Mouse (Mus musculus): Measurements from ENCODE around the gene Oas2. TPM values are rescaled to one million over a fixed set of nuclear protein-coding genes. Genes with fewer than 3 reads are reported as not detected.

Oas2 gene
- polyA plus RNA-seq, 1 experiment from 2014 or later, result 0.62 TPM

DNA sequence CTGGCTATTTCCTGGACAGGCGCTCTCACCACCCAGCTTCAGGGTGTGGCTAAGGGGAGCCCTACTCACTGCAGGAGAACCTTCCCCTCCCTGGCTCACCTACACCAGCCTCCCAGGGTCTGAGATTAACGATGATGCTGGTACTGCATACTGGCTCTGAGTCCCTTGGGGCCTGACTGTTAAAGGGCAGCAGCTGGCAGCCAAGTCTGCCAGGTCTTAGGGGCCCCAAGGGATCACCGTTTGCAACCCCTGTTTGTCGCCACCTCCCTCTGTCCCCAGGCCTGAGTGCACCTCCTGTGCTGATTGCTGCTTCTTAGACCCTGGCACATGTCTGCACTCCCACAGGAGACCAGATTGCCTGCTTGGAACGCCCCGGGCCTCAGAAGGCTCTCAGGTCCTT is 45.2 kb downstream of the Oas2 start:
- ATAC-seq (ENCODE audit: insufficient read depth, low FRiP score), result no peak
- no peak overlapping the region for H3K4me2 ChIP-seq (ENCODE audit: low read depth, low read length)
- H3K9ac ChIP-seq (ENCODE audit: low read length), result no peak overlapping the region
- no peaks in the 10 kb centered on the region for H3K36me3 ChIP-seq (ENCODE audit: control insufficient read depth, insufficient read depth, low read length)
- 57% methylated on average over 6 of the region's 6 CpGs for WGBS
- no peak overlapping the region for H3K27ac ChIP-seq (ENCODE audit: low read length)
- no peaks in the 10 kb centered on the region for H3K9me3 ChIP-seq (replicated peaks; ENCODE audit: control insufficient read depth, low read length)
- no peak overlapping the region for H3K4me3 ChIP-seq (replicated peaks; ENCODE audit: low read length)
- H3K4me1 ChIP-seq (ENCODE audit: control insufficient read depth, insufficient read depth, low read length), result 0 out of 2 replicates have a peak, but pooled peaks cover 5% of the 10 kb centered on the region
- 0 out of 2 replicates have a peak, but pooled peaks cover 6% of the 10 kb centered on the region for H3K27me3 ChIP-seq (ENCODE audit: control insufficient read depth, insufficient read depth, low read length)

DNA sequence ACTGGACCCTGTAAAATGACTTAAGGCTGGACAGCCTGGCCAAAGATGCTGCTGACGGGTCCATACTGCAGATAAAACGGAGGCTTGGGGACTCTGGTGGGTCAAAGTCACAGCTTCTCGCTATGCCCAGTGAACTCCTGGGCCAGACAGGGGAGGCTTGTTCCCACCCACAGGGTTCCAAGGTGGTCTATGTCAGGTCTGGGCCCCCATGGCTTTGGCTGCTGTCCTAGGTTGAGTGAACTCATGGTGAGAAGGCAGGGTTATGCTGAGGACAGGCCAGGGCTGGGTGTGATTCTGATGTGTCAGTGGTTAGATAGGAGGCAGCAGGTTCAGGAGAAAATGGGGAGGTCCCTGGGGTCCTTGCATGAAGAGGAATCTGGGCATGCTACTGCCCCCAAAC is 46.0 kb downstream of the Oas2 start:
- Histone ChIP-seq H3K9ac (ENCODE audit: low read length) (no peak overlapping the region), H3K27me3 (ENCODE audit: control insufficient read depth, insufficient read depth, low read length) (0 out of 2 replicates have a peak, but pooled peaks cover 6% of the 10 kb centered on the region), H3K4me1 (ENCODE audit: control insufficient read depth, insufficient read depth, low read length) (0 out of 2 replicates have a peak, but pooled peaks cover 5% of the 10 kb centered on the region), H3K36me3 (ENCODE audit: control insufficient read depth, insufficient read depth, low read length) (no peaks in the 10 kb centered on the region), H3K9me3 (replicated peaks; ENCODE audit: control insufficient read depth, low read length) (no peaks in the 10 kb centered on the region), H3K4me2 (ENCODE audit: low read depth, low read length) (no peak overlapping the region), H3K4me3 (replicated peaks; ENCODE audit: low read length) (no peak overlapping the region), H3K27ac (ENCODE audit: low read length) (no peak overlapping the region)
- WGBS, result 80% methylated on average over 3 of the region's 3 CpGs
- no peak for ATAC-seq (ENCODE audit: insufficient read depth, low FRiP score)

DNA sequence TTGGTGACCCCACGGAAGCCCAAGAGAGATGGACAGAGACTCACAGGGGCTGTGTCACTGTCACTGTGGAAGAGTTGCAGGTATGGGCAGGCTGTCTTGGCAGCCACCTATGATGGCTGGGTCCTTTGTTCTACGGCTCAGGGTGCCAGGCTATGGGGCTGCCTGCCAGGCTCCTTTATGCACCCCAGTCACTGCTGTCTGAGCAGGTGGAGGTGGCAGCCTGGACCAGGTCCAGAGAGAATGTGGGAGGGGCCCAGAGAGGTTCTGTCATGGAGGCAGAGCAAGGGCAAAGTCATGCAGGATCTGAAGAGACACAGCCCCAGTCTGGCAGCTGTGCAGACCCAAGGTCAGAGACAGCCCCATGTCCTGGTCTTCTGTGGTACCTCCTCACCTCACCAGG is 46.7 kb downstream of the Oas2 start:
- Histone ChIP-seq H3K27me3 (ENCODE audit: control insufficient read depth, insufficient read depth, low read length) (0 out of 2 replicates have a peak, but pooled peaks cover 6% of the 10 kb centered on the region), H3K9ac (ENCODE audit: low read length) (no peak overlapping the region), H3K9me3 (replicated peaks; ENCODE audit: control insufficient read depth, low read length) (no peaks in the 10 kb centered on the region), H3K4me1 (ENCODE audit: control insufficient read depth, insufficient read depth, low read length) (0 out of 2 replicates have a peak, but pooled peaks cover 5% of the 10 kb centered on the region), H3K36me3 (ENCODE audit: control insufficient read depth, insufficient read depth, low read length) (no peaks in the 10 kb centered on the region), H3K4me3 (replicated peaks; ENCODE audit: low read length) (no peak overlapping the region), H3K27ac (ENCODE audit: low read length) (no peak overlapping the region), H3K4me2 (ENCODE audit: low read depth, low read length) (no peak overlapping the region)
- no peak for ATAC-seq (ENCODE audit: insufficient read depth, low FRiP score)
- WGBS, result 82% methylated on average over 2 of the region's 2 CpGs

DNA sequence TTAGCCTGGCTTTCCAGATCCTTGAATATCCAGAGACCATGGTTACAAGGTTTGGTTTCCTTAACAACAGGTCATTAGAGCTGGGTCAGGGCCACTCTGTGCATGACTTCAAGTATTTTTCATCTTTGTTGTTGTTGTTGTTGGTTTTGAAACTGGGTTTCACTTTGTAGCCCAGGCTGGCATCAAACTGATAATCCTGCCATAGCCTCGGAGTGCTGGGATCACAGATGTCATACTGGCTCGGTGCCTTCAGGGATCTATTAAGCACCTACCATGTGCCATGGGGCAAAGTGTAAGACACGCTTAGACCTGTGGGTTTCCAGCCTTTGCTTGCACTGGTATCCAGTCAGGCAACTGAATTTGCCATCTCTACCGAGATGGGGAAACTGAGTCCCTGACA is 47.2 kb downstream of the Oas2 start:
- 79% methylated on average over 4 of the region's 4 CpGs for WGBS
- Histone ChIP-seq H3K27ac (ENCODE audit: low read length) (no peak overlapping the region), H3K4me3 (replicated peaks; ENCODE audit: low read length) (no peak overlapping the region), H3K9ac (ENCODE audit: low read length) (no peak overlapping the region), H3K9me3 (replicated peaks; ENCODE audit: control insufficient read depth, low read length) (no peaks in the 10 kb centered on the region), H3K4me1 (ENCODE audit: control insufficient read depth, insufficient read depth, low read length) (0 out of 2 replicates have a peak, but pooled peaks cover 5% of the 10 kb centered on the region), H3K4me2 (ENCODE audit: low read depth, low read length) (no peak overlapping the region), H3K27me3 (ENCODE audit: control insufficient read depth, insufficient read depth, low read length) (0 out of 2 replicates have a peak, but pooled peaks cover 6% of the 10 kb centered on the region), H3K36me3 (ENCODE audit: control insufficient read depth, insufficient read depth, low read length) (no peaks in the 10 kb centered on the region)
- no peak for ATAC-seq (ENCODE audit: insufficient read depth, low FRiP score)

DNA sequence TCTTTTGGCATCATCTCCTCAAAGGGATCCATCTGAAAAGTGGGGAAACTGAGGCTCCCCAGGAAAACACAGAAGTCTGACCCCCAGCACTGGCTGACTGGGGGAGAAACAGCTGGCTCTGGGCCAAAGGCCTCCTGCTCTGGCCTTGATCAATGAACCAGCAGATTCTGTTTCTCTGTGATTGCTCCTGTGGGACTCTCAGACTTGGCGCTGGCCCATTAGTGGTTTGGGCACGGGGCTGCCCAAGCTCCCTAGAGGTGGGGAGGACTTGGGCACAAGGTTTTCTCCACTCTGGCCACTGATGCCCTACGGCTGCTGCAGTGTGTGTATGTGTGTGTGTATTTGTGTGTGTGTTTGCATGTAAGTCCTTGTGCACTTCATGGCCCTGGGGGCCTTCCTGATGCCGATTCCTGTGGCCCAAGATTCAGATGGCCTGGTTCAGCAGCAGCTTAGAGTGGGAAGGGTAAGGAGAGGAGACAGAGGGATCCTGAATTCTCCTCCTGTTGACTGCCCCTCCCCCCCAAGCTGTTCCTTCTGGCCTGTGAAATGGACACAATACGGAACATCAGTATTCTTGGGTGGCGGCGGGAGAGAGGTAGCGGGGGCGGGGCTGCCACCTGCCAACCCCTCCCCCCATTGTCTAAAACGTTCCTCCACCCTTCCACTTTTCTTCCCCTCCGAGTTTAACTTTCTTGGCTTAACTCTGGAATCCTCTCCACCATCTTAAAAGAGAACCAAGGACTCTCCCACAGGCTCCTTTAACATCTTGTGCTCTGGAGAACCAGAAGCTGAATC is 48.5 kb downstream of the Oas2 start:
- Histone ChIP-seq H3K27me3 (ENCODE audit: control insufficient read depth, insufficient read depth, low read length) (peaks cover 5% of the 10 kb centered on the region), H3K4me1 (ENCODE audit: control insufficient read depth, insufficient read depth, low read length) (no peaks in the 10 kb centered on the region), H3K27ac (ENCODE audit: low read length) (no peak overlapping the region), H3K9ac (ENCODE audit: low read length) (no peak overlapping the region), H3K9me3 (replicated peaks; ENCODE audit: control insufficient read depth, low read length) (no peaks in the 10 kb centered on the region), H3K36me3 (ENCODE audit: control insufficient read depth, insufficient read depth, low read length) (no peaks in the 10 kb centered on the region), H3K4me3 (replicated peaks; ENCODE audit: low read length) (no peak overlapping the region), H3K4me2 (ENCODE audit: low read depth, low read length) (no peak overlapping the region)
- WGBS, result 61% methylated on average over 11 of the region's 11 CpGs
- no peak for ATAC-seq (ENCODE audit: insufficient read depth, low FRiP score)

DNA sequence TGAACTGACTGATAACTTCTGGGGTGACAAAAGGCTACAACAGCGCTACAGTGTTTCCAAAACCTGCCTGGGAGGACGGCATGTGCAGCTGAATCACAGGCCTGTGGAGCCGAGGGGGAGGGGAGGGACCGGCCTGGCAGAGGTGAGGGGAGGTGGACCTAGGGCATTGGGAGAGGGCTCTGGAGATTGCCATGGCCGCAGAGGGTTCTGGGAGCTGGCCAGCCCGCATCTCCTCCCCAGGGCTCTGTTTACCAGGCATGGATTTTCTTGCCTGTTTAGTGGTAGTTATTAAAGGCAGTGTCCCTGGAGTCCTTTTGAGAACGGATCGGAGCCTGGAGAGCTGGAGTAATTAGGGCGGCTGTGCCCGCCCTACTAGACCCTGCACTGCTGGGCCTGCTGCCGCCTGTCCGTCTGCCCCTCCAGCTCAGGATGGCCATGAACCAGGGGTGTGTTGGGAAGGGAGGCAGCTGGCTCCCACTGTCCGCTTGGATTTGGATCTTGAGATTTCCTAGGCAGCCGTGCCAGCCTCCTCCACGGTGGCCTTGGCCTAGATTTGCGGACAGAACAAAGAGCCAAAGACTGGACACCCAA is 50.8 kb downstream of the Oas2 start:
- Histone ChIP-seq H3K9me3 (replicated peaks; ENCODE audit: control insufficient read depth, low read length) (no peaks in the 10 kb centered on the region), H3K27ac (ENCODE audit: low read length) (no peak overlapping the region), H3K4me2 (ENCODE audit: low read depth, low read length) (no peak overlapping the region), H3K4me3 (replicated peaks; ENCODE audit: low read length) (no peak overlapping the region), H3K36me3 (ENCODE audit: control insufficient read depth, insufficient read depth, low read length) (no peaks in the 10 kb centered on the region), H3K9ac (ENCODE audit: low read length) (no peak overlapping the region), H3K4me1 (ENCODE audit: control insufficient read depth, insufficient read depth, low read length) (no peaks in the 10 kb centered on the region), H3K27me3 (ENCODE audit: control insufficient read depth, insufficient read depth, low read length) (peaks cover 27% of the 10 kb centered on the region)
- ATAC-seq (ENCODE audit: insufficient read depth, low FRiP score), result no peak
- WGBS, result 48% methylated on average over 16 of the region's 16 CpGs

DNA sequence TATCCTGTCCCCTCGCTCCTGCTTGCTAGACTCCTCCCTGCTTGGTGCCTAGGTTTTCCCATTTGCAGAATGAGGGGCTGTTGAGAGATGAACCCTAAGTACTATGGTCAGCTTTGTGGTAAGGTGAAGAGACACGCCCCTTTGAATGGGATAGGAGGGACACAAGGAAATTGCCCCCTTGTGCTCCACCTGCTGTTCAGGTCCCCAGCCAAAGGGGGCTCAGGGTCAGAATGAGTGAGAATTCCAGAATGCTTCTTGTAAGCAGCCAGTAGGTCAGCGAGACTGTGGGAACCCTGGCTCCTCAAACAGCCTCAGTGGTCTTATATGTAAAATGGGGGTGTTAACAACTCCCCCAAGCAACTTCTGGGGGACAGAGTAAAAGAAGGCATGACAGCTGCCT is 51.5 kb downstream of the Oas2 start:
- Histone ChIP-seq H3K36me3 (ENCODE audit: control insufficient read depth, insufficient read depth, low read length) (no peaks in the 10 kb centered on the region), H3K9ac (ENCODE audit: low read length) (no peak overlapping the region), H3K27me3 (ENCODE audit: control insufficient read depth, insufficient read depth, low read length) (peaks cover 34% of the 10 kb centered on the region), H3K4me1 (ENCODE audit: control insufficient read depth, insufficient read depth, low read length) (no peaks in the 10 kb centered on the region), H3K27ac (ENCODE audit: low read length) (no peak overlapping the region), H3K4me2 (ENCODE audit: low read depth, low read length) (no peak overlapping the region), H3K9me3 (replicated peaks; ENCODE audit: control insufficient read depth, low read length) (no peaks in the 10 kb centered on the region), H3K4me3 (replicated peaks; ENCODE audit: low read length) (no peak overlapping the region)
- 64% methylated on average over 3 of the region's 3 CpGs for WGBS
- ATAC-seq (ENCODE audit: insufficient read depth, low FRiP score), result no peak

DNA sequence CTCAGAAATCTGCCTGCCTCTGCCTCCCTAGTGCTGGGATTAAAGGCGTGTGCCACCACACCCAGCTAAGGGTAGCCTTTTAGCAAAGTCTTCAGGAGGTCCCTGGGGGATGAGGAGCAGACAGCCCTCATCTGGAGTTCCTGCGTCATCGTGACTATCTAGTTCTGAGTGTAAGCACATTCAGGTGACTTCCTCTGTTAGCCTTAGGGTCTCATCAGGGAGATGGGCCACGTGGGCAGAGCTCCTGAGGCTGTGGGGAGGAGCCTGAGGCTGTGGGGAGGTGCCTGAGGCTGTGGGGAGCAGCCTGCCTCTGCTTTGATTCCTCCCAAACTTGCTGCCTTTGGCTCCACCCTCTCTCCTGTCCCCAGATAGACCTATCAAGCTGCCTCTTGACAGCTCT is 52.8 kb downstream of the Oas2 start:
- 69% methylated on average over 4 of the region's 4 CpGs for WGBS
- no peak overlapping the region for H3K4me2 ChIP-seq (ENCODE audit: low read depth, low read length)
- H3K27me3 ChIP-seq (ENCODE audit: control insufficient read depth, insufficient read depth, low read length), result peaks cover 39% of the 10 kb centered on the region
- H3K27ac ChIP-seq (ENCODE audit: low read length), result no peak overlapping the region
- ATAC-seq (ENCODE audit: insufficient read depth, low FRiP score), result no peak
- H3K4me3 ChIP-seq (replicated peaks; ENCODE audit: low read length), result no peak overlapping the region
- no peaks in the 10 kb centered on the region for H3K9me3 ChIP-seq (replicated peaks; ENCODE audit: control insufficient read depth, low read length)
- no peaks in the 10 kb centered on the region for H3K36me3 ChIP-seq (ENCODE audit: control insufficient read depth, insufficient read depth, low read length)
- H3K9ac ChIP-seq (ENCODE audit: low read length), result no peak overlapping the region
- no peaks in the 10 kb centered on the region for H3K4me1 ChIP-seq (ENCODE audit: control insufficient read depth, insufficient read depth, low read length)

DNA sequence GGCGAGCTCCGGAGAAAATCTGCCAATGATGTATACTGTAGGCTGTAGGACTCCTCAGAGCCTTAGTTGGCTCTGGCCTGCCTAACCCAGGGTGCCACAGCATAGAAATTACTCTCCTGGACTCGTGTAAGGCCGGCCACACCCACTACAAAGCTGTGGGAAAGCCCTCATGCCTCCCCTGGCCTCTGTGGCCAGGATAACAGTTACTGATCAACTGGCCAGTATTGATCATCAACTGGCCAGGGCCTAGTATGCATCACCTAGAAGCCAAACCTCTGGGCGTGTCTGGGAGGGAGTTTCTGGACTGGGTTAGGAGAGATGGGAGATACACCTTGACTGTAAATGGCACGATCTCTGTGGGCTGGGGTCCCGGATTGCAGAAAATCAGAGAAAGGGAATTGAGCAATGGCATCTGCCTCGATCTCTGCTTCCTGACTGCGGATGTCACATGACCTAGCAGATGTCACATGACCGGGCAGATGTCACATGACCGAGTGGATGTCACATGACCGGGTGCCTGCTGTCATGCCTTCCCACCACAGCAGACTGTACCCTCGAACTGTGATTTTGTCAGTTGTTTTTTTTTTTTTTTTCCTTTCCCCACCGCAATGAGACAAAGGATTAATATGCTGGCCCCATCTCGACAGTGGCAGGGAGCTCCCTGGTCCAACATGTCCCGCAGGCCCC is 53.5 kb downstream of the Oas2 start:
- H3K4me3 ChIP-seq (replicated peaks; ENCODE audit: low read length), result no peak overlapping the region
- H3K27me3 ChIP-seq (ENCODE audit: control insufficient read depth, insufficient read depth, low read length), result peaks cover 39% of the 10 kb centered on the region
- no peak overlapping the region for H3K9ac ChIP-seq (ENCODE audit: low read length)
- H3K27ac ChIP-seq (ENCODE audit: low read length), result no peak overlapping the region
- no peak overlapping the region for H3K4me2 ChIP-seq (ENCODE audit: low read depth, low read length)
- H3K36me3 ChIP-seq (ENCODE audit: control insufficient read depth, insufficient read depth, low read length), result no peaks in the 10 kb centered on the region
- WGBS, result 70% methylated on average over 16 of the region's 16 CpGs
- no peak for ATAC-seq (ENCODE audit: insufficient read depth, low FRiP score)
- H3K4me1 ChIP-seq (ENCODE audit: control insufficient read depth, insufficient read depth, low read length), result no peaks in the 10 kb centered on the region
- H3K9me3 ChIP-seq (replicated peaks; ENCODE audit: control insufficient read depth, low read length), result no peaks in the 10 kb centered on the region

Measured in stomach, embryonic 16.5 days (tissue).